Mouse (Mus musculus) kidney, postnatal 0 days (tissue): ENCODE measurements around the gene Hist1h3a. TPM values are rescaled to one million over a fixed set of nuclear protein-coding genes. Genes with fewer than 3 reads are reported as not detected.

Experiments
- ATAC-seq: fragments of 200-750 bp; cut with Nextera tagmentation; replicated peaks from 2 replicates; pipeline ENCODE4 v1.8.0; 2017; ENCODE audit warnings: low read depth, moderate number of reproducible peaks, moderate TSS enrichment, moderate library complexity; ENCODE audit not compliant: low FRiP score
- DNase-seq: peaks from one replicate; pipeline ENCODE4 v3.0.0-alpha.2; 2016; ENCODE audit warnings: low spot score
- H3K27ac ChIP-seq: fragments of 300-500 bp; sonication (generic); 2 replicates; pipeline ENCODE4 v1.5.1; 2014; ENCODE audit warnings: mild to moderate bottlenecking
- H3K27me3 ChIP-seq: fragments of 300-500 bp; sonication (generic); 2 replicates; pipeline ENCODE4 v1.6.1; 2014; ENCODE audit warnings: low read length, mixed read lengths; ENCODE audit not compliant: insufficient read depth
- H3K36me3 ChIP-seq: fragments of 300-500 bp; sonication (generic); 2 replicates; pipeline ENCODE4 v1.6.1; 2014; ENCODE audit warnings: low read length, mixed read lengths; ENCODE audit not compliant: insufficient read depth
- H3K4me1 ChIP-seq: fragments of 300-500 bp; sonication (generic); replicated peaks from 2 replicates; pipeline ENCODE4 v1.6.1; 2014; ENCODE audit warnings: antibody characterized with exemption, low read length, mixed read lengths; ENCODE audit not compliant: insufficient read depth
- H3K4me2 ChIP-seq: fragments of 300-500 bp; sonication (generic); 2 replicates; pipeline ENCODE4 v1.6.1; 2014; ENCODE audit warnings: mild to moderate bottlenecking, low read length, moderate library complexity, mixed read lengths
- H3K4me3 ChIP-seq: fragments of 300-500 bp; sonication (generic); replicated peaks from 2 replicates; pipeline ENCODE4 v1.5.1; 2014; ENCODE audit warnings: low read depth, low read length
- H3K9ac ChIP-seq: fragments of 300-500 bp; sonication (generic); 2 replicates; pipeline ENCODE4 v1.6.1; 2014; ENCODE audit warnings: low read depth, low read length
- H3K9me3 ChIP-seq: fragments of 300-500 bp; sonication (generic); replicated peaks from 2 replicates; pipeline ENCODE4 v1.6.1; 2016; ENCODE audit warnings: low read length, inconsistent platforms, mixed read lengths
- CTCF ChIP-seq: IDR thresholded peaks from 2 replicates; pipeline ENCODE4 v1.5.1; 2016; ENCODE audit warnings: antibody characterized with exemption, low read depth, mild to moderate bottlenecking, moderate library complexity
- WGBS: fragments of 180-500 bp; shearing (Covaris S2); extraction: QIAGEN DNeasy Blood & Tissue Kit; methylation state at CpG from one replicate; pipeline ENCODE4 v1.1.7; 2014; 5-methylcytosine and 5-hydroxymethylcytosine counted together
- microRNA-seq: library from miRNA; unstranded; fragments of <30 nt; microRNA quantifications from one replicate; pipeline ENCODE4, GENCODE M21; 2016
- polyA plus RNA-seq: library from polyadenylated mRNA; unstranded; fragments of >200 nt; fragmentation: Nextera tagmentation; extraction: Ambion mirVana; gene quantifications from 2 replicates; pipeline ENCODE4 v1.2.1, GENCODE M21; 2015

The Hist1h3a gene
- polyA plus RNA-seq, 1 experiment from 2014 or later = 6.7 TPM

- 59% methylated on average over 11 of the region's 11 CpGs for WGBS
These were observed 45.0 kb downstream of the Hist1h3a start for GRCm38 (mm10) chr13:23717176-23717575.

GRCm38 (mm10) chr13:23716261-23717042, 45.7 kb downstream of the Hist1h3a start:
- WGBS = 89% methylated on average over 5 of the region's 5 CpGs
- Histone ChIP-seq H3K27ac (no peak overlapping the region), H3K27me3 (no peaks in the 10 kb centered on the region), H3K4me1 (no peaks in the 10 kb centered on the region), H3K4me3 (no peak overlapping the region), H3K9me3 (no peaks in the 10 kb centered on the region), H3K9ac (no peak overlapping the region), H3K36me3 (no peaks in the 10 kb centered on the region), H3K4me2 (no peak overlapping the region)
- ATAC-seq (no peak), DNase-seq (no peak)
- TF ChIP-seq CTCF = no peak

More at GRCm38 (mm10) chr13:23717176-23717575, 45.0 kb downstream of the Hist1h3a start:
- no peak for ATAC-seq
- no peak for DNase-seq
- Histone ChIP-seq H3K4me2 (no peak overlapping the region), H3K9me3 (no peaks in the 10 kb centered on the region), H3K9ac (no peak overlapping the region), H3K27ac (no peak overlapping the region), H3K36me3 (no peaks in the 10 kb centered on the region), H3K4me1 (no peaks in the 10 kb centered on the region), H3K27me3 (no peaks in the 10 kb centered on the region), H3K4me3 (no peak overlapping the region)
- no peak for TF ChIP-seq CTCF

Small RNA genes lying within 50 kb of the gene (microRNA-seq; reads per million reads assigned to microRNA genes)
- gene Gm44314 (not detected), gene Gm44484 (not detected)

Other genes with a start within 250 kb of the Hist1h3a start
- 7.6 and 8.3 TPM in 2 replicates for gene Hist1h4h, start 231.3 kb downstream of the Hist1h3a start, polyA plus RNA-seq
- gene Hist1h2af, start 228.5 kb downstream of the Hist1h3a start, polyA plus RNA-seq = 3.3 and 4.9 TPM in 2 replicates
- 3.9 and 4.0 TPM in 2 replicates for gene Hist1h3g, start 227.0 kb downstream of the Hist1h3a start, polyA plus RNA-seq
- 0.37 and 0.43 TPM in 2 replicates for gene Hist1h2bh, start 219.0 kb downstream of the Hist1h3a start, polyA plus RNA-seq
- gene Hist1h3f, start 218.3 kb downstream of the Hist1h3a start, polyA plus RNA-seq = 0.71 and 0.83 TPM in 2 replicates
- 0.58 TPM in 1 of 2 replicates, not detected in the other for gene Hist1h4f, start 210.7 kb downstream of the Hist1h3a start, polyA plus RNA-seq
- 0.22 and 0.23 TPM in 2 replicates for gene Hist1h1d, start 209.1 kb downstream of the Hist1h3a start, polyA plus RNA-seq
- 3.9 and 5.0 TPM in 2 replicates for gene Hist1h3e, start 200.0 kb downstream of the Hist1h3a start, polyA plus RNA-seq
- 42.2 and 50.2 TPM in 2 replicates for gene Hist1h2ae, start 191.2 kb downstream of the Hist1h3a start, polyA plus RNA-seq
- 3.4 and 4.1 TPM in 2 replicates for gene Hist1h2bg, start 191.0 kb downstream of the Hist1h3a start, polyA plus RNA-seq
- 3.4 TPM in 2 replicates for gene Hist1h2bf, start 188.2 kb downstream of the Hist1h3a start, polyA plus RNA-seq
- 0.27 and 0.76 TPM in 2 replicates for gene Hist1h2ad, start 188.0 kb downstream of the Hist1h3a start, polyA plus RNA-seq
- 2.6 and 4.2 TPM in 2 replicates for gene Hist1h3d, start 186.6 kb downstream of the Hist1h3a start, polyA plus RNA-seq
- 68.3 and 77.0 TPM in 2 replicates for gene Hist1h4d, start 180.8 kb downstream of the Hist1h3a start, polyA plus RNA-seq
- gene Hist1h2be, start 141.3 kb downstream of the Hist1h3a start, polyA plus RNA-seq = 0.83 and 0.84 TPM in 2 replicates
- 13.0 and 14.3 TPM in 2 replicates for gene Hist1h1e, start 139.8 kb downstream of the Hist1h3a start, polyA plus RNA-seq
- gene Hist1h2ac, start 78.4 kb downstream of the Hist1h3a start, polyA plus RNA-seq = 0.75 and 1.1 TPM in 2 replicates
- 132 and 139 TPM in 2 replicates for gene Hist1h2bc, start 78.2 kb downstream of the Hist1h3a start, polyA plus RNA-seq
- gene Hist1h1t, start 66.6 kb downstream of the Hist1h3a start, polyA plus RNA-seq = not detected in 2 replicates
- 5.2 and 7.4 TPM in 2 replicates for gene Hist1h4c, start 63.9 kb downstream of the Hist1h3a start, polyA plus RNA-seq
- 16.8 and 18.0 TPM in 2 replicates for gene Hfe, start 51.5 kb downstream of the Hist1h3a start, polyA plus RNA-seq
- gene Hist1h1c, start 23.6 kb downstream of the Hist1h3a start, polyA plus RNA-seq = 33.9 and 41.0 TPM in 2 replicates
- 6.0 and 7.0 TPM in 2 replicates for gene Hist1h3c, start 16.8 kb downstream of the Hist1h3a start, polyA plus RNA-seq
- 2.1 and 2.2 TPM in 2 replicates for gene Hist1h2bb, start 15.7 kb downstream of the Hist1h3a start, polyA plus RNA-seq
- 21.7 and 26.6 TPM in 2 replicates for gene Hist1h2ab, start 11.3 kb downstream of the Hist1h3a start, polyA plus RNA-seq
- gene Hist1h3b, start 10.1 kb downstream of the Hist1h3a start, polyA plus RNA-seq = 5.9 and 8.7 TPM in 2 replicates
- gene Hist1h4b, start 5.4 kb downstream of the Hist1h3a start, polyA plus RNA-seq = 4.4 and 5.6 TPM in 2 replicates
- gene Hist1h4a, start 1.2 kb downstream of the Hist1h3a start, polyA plus RNA-seq = not detected in 2 replicates
- gene Hist1h1a, start 1.3 kb upstream of the Hist1h3a start, polyA plus RNA-seq = 1.3 and 1.8 TPM in 2 replicates
- gene Trim38, start 7.5 kb upstream of the Hist1h3a start, polyA plus RNA-seq = 0.06 TPM in 1 of 2 replicates, not detected in the other
- gene Slc17a2, start 44.6 kb upstream of the Hist1h3a start, polyA plus RNA-seq = 0.96 TPM in 2 replicates
- gene Slc17a3, start 77.0 kb upstream of the Hist1h3a start, polyA plus RNA-seq = 14.2 and 17.4 TPM in 2 replicates
- 79.1 and 84.5 TPM in 2 replicates for gene Slc17a1, start 105.4 kb upstream of the Hist1h3a start, polyA plus RNA-seq
- 3.6 and 4.3 TPM in 2 replicates for gene Slc17a4, start 152.6 kb upstream of the Hist1h3a start, polyA plus RNA-seq
- not detected in 2 replicates for gene Hist1h2ba, start 171.8 kb upstream of the Hist1h3a start, polyA plus RNA-seq
- gene Hist1h2aa, start 172.1 kb upstream of the Hist1h3a start, polyA plus RNA-seq = not detected in 2 replicates
- 0.37 and 1.2 TPM in 2 replicates for gene Scgn, start 228.8 kb upstream of the Hist1h3a start, polyA plus RNA-seq